In genomic region chr1:172515396-172515795, GRCm38 (mm10) we compare ENCODE assay signal across 1 mouse cellular context.
TF ChIP-seq lines count a peak whose summit lies in the region.

No protein-coding gene starts in this region.

TF ChIP-seq in ES-E14, 5 proteins besides CTCF, POLR2A, EP300 and RAD21 (continued from another document):
- TF ChIP-seq MAFK (IDR thresholded peaks at IDR 0.05; ENCODE audit: insufficient read depth, low read depth, low read length) = peak; percentile 70
TF ChIP-seq in ES-E14: peak in this region for 1.
